Mouse (Mus musculus): ENCODE data around the gene Zcchc2. TPM values are rescaled to one million over a fixed set of nuclear protein-coding genes. Genes with fewer than 3 reads are reported as not detected.

The Zcchc2 gene
- polyA plus RNA-seq, 1 experiment from 2014 or later, result 2.3 TPM

DNA sequence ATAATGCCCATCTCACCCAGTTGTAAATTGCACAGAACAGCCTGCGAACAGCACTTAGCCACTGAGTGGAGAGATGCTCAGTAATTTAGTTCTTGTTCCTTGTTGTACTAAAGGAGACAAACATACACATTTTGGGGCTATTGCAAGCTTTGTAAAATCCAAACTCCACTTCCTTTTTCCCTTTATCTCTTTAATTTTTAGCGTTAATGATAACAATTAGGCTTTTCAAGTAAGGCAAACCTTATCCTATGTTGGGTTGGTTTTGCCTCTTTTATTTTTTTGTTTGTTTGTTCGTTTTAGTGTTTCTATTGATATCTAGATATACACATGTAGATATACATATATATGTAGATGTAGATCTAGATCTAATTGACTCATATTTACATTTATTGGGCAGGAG, 34.6 kb downstream of the Zcchc2 start:
- WGBS, result 94% methylated on average over 3 of the region's 3 CpGs

GRCm38 (mm10) chr1:106029769-106030168, 39.6 kb downstream of the Zcchc2 start:
- no peak overlapping the region for H3K4me3 ChIP-seq
- H3K36me3 ChIP-seq (replicated peaks), result peaks cover 49% of the 10 kb centered on the region
- no peak for DNase-seq (ENCODE audit: low spot score)
- H3K9me3 ChIP-seq, result no peaks in the 10 kb centered on the region
- WGBS, result 94% methylated on average over 15 of the region's 15 CpGs
- H3K27me3 ChIP-seq (replicated peaks; ENCODE audit: low read depth, poor library complexity, severe bottlenecking), result no peaks in the 10 kb centered on the region
- no peaks in the 10 kb centered on the region for H3K4me1 ChIP-seq
- H3K27ac ChIP-seq (replicated peaks), result no peak overlapping the region

More for the DNA sequence above, 34.6 kb downstream of the Zcchc2 start:
- no peaks in the 10 kb centered on the region for H3K4me1 ChIP-seq
- no peak overlapping the region for H3K4me3 ChIP-seq
- no peak overlapping the region for H3K27ac ChIP-seq (replicated peaks)
- H3K27me3 ChIP-seq (replicated peaks; ENCODE audit: low read depth, poor library complexity, severe bottlenecking), result no peaks in the 10 kb centered on the region
- no peak for DNase-seq (ENCODE audit: low spot score)
- H3K9me3 ChIP-seq, result no peaks in the 10 kb centered on the region
- H3K36me3 ChIP-seq (replicated peaks), result peaks cover 68% of the 10 kb centered on the region

DNA sequence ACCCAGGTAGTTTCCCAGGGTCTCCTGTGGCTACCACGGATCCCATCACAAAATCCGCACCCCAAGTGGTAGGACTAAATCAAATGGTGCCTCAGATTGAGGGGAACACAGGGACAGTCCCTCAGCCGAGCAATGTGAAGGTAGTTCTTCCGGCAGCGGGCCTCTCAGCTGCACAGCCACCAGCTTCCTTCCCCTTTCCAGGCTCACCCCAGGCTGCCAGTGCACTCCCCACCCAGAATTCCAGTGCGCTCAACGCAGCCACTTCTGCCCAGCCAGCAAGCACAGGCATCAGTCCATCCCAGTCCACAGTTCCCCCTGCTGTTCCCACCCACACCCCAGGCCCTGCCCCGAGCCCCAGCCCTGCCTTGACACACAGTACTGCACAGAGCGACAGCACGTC, 40.1 kb downstream of the Zcchc2 start:
- H3K27ac ChIP-seq (replicated peaks), result no peak overlapping the region
- DNase-seq (ENCODE audit: low spot score), result no peak
- H3K27me3 ChIP-seq (replicated peaks; ENCODE audit: low read depth, poor library complexity, severe bottlenecking), result no peaks in the 10 kb centered on the region
- no peak overlapping the region for H3K4me3 ChIP-seq
- peaks cover 48% of the 10 kb centered on the region for H3K36me3 ChIP-seq (replicated peaks)
- no peaks in the 10 kb centered on the region for H3K4me1 ChIP-seq
- no peaks in the 10 kb centered on the region for H3K9me3 ChIP-seq
- 95% methylated on average over 10 of the region's 10 CpGs for WGBS

- Histone ChIP-seq H3K36me3 (replicated peaks) (peaks cover 48% of the 10 kb centered on the region), H3K9me3 (no peaks in the 10 kb centered on the region), H3K27me3 (replicated peaks; ENCODE audit: low read depth, poor library complexity, severe bottlenecking) (no peaks in the 10 kb centered on the region), H3K4me3 (no peak overlapping the region), H3K27ac (replicated peaks) (no peak overlapping the region), H3K4me1 (no peaks in the 10 kb centered on the region)
- 91% methylated on average over 2 of the region's 2 CpGs for WGBS
- DNase-seq (ENCODE audit: low spot score), result no peak
Observed at GRCm38 (mm10) chr1:106030886-106031285, 40.7 kb downstream of the Zcchc2 start.

GRCm38 (mm10) chr1:106031908-106032307, 41.7 kb downstream of the Zcchc2 start:
- H3K36me3 ChIP-seq (replicated peaks), result peaks cover 42% of the 10 kb centered on the region
- no peaks in the 10 kb centered on the region for H3K4me1 ChIP-seq
- WGBS, result 67% methylated on average over 6 of the region's 6 CpGs
- DNase-seq (ENCODE audit: low spot score), result no peak
- no peaks in the 10 kb centered on the region for H3K9me3 ChIP-seq
- H3K27me3 ChIP-seq (replicated peaks; ENCODE audit: low read depth, poor library complexity, severe bottlenecking), result no peaks in the 10 kb centered on the region
- H3K27ac ChIP-seq (replicated peaks), result no peak overlapping the region
- H3K4me3 ChIP-seq, result no peak overlapping the region

- 81% methylated on average over 7 of the region's 7 CpGs for WGBS
Observed at GRCm38 (mm10) chr1:106034776-106035175, 44.6 kb downstream of the Zcchc2 start.

DNA sequence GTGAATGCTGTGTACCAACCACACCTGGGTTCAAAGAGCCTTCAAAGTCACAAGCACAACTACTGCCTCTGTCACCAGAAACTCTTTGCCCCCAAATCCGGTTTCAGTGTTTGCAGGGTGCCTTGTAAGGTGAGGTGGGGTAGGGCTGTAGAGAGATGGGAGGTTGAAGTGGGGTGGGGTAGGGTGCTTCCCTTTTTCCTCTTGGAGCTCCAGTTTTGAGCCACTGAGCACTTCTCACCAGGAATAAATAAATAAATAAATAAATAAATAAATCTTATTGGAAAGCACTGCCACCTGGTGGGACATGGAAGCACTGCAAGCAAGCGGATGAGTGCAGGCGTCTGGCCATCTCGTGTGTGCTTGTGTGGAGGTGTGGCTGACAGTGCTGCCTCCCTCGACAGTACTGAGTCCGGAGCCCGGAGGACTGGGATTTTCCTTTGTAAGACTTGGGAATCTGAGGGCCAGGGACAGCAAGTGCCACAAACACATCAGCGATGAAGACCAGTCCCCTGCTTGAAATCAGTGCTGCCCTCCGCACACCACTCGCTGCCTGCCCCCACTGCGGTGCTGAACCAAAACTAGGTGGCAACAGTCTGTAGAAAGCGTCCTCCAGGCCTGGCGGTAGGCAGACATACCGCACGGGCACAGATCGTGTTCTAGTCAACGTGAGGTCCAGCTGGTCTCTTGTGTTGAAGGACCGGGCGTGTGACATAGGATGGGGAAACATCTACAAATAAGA, 46.8 kb downstream of the Zcchc2 start:
- Histone ChIP-seq H3K4me1 (no peaks in the 10 kb centered on the region), H3K4me3 (no peak overlapping the region), H3K9me3 (no peaks in the 10 kb centered on the region), H3K27ac (replicated peaks) (no peak overlapping the region), H3K27me3 (replicated peaks; ENCODE audit: low read depth, poor library complexity, severe bottlenecking) (no peaks in the 10 kb centered on the region), H3K36me3 (replicated peaks) (0 out of 2 replicates have a peak, but pooled peaks cover 6% of the 10 kb centered on the region)
- peak; percentile 62 for DNase-seq (ENCODE audit: low spot score)
- WGBS, result 66% methylated on average over 19 of the region's 19 CpGs

More at GRCm38 (mm10) chr1:106034776-106035175, 44.6 kb downstream of the Zcchc2 start:
- Histone ChIP-seq H3K4me1 (no peaks in the 10 kb centered on the region), H3K27me3 (replicated peaks; ENCODE audit: low read depth, poor library complexity, severe bottlenecking) (no peaks in the 10 kb centered on the region), H3K9me3 (no peaks in the 10 kb centered on the region), H3K36me3 (replicated peaks) (peaks cover 22% of the 10 kb centered on the region), H3K27ac (replicated peaks) (no peak overlapping the region), H3K4me3 (no peak overlapping the region)
- no peak for DNase-seq (ENCODE audit: low spot score)

DNA sequence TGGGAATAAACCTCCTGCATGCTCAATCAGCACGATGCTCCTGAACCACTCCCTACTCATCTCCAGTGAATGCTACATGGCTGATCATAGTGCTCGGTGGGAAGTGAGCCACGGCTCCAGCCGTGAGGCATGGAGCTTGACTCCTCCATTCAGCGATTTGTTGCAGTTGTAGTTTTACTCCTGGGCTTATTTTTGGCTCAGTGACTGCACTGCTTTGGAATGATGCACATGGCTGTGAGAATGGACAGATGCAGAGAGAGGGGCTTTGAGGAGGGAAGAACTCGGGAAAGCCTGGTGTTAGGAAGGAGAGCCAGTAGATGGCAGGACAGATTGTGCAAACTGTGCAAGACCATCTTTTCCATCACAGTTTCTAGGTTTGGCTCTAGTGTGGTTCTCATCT, 49.1 kb downstream of the Zcchc2 start:
- 87% methylated on average over 6 of the region's 6 CpGs for WGBS
- no peaks in the 10 kb centered on the region for H3K4me1 ChIP-seq
- no peak for DNase-seq (ENCODE audit: low spot score)

DNA sequence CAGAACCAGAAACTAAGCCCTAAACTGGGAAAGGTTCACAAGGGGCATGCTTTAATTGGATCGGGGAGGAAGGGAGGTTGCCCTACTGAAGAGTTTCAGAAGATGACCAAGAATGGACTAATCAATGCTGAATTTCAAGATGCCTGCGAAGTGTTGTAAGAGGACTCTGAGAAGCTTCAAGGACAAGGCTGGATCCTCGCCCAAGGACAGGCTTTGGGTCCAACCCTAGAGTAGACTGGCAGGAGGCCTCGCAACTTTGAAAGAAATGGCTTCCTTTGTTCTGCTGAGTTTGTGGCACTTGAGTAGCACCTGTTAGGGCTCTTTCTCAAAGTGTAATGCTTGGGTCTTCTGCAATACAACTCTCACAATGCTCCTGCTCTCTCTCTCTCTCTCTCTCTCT, 50.1 kb downstream of the Zcchc2 start:
- no peaks in the 10 kb centered on the region for H3K36me3 ChIP-seq (replicated peaks)
- DNase-seq (ENCODE audit: low spot score), result no peak
- no peak overlapping the region for H3K27ac ChIP-seq (replicated peaks)
- no peaks in the 10 kb centered on the region for H3K27me3 ChIP-seq (replicated peaks; ENCODE audit: low read depth, poor library complexity, severe bottlenecking)
- no peaks in the 10 kb centered on the region for H3K9me3 ChIP-seq
- 91% methylated on average over 4 of the region's 4 CpGs for WGBS
- no peak overlapping the region for H3K4me3 ChIP-seq
- no peaks in the 10 kb centered on the region for H3K4me1 ChIP-seq

More for the DNA sequence above, 49.1 kb downstream of the Zcchc2 start:
- Histone ChIP-seq H3K4me3 (no peak overlapping the region), H3K27me3 (replicated peaks; ENCODE audit: low read depth, poor library complexity, severe bottlenecking) (no peaks in the 10 kb centered on the region), H3K9me3 (no peaks in the 10 kb centered on the region), H3K36me3 (replicated peaks) (no peaks in the 10 kb centered on the region), H3K27ac (replicated peaks) (no peak overlapping the region)

- no peaks in the 10 kb centered on the region for H3K36me3 ChIP-seq (replicated peaks)
- H3K9me3 ChIP-seq, result no peaks in the 10 kb centered on the region
- 88% methylated on average over 9 of the region's 9 CpGs for WGBS
- H3K27me3 ChIP-seq (replicated peaks; ENCODE audit: low read depth, poor library complexity, severe bottlenecking), result no peaks in the 10 kb centered on the region
- H3K27ac ChIP-seq (replicated peaks), result no peak overlapping the region
- DNase-seq (ENCODE audit: low spot score), result no peak
- no peak overlapping the region for H3K4me3 ChIP-seq
- no peaks in the 10 kb centered on the region for H3K4me1 ChIP-seq
Observed at GRCm38 (mm10) chr1:106042221-106042620, 52.0 kb downstream of the Zcchc2 start.

DNA sequence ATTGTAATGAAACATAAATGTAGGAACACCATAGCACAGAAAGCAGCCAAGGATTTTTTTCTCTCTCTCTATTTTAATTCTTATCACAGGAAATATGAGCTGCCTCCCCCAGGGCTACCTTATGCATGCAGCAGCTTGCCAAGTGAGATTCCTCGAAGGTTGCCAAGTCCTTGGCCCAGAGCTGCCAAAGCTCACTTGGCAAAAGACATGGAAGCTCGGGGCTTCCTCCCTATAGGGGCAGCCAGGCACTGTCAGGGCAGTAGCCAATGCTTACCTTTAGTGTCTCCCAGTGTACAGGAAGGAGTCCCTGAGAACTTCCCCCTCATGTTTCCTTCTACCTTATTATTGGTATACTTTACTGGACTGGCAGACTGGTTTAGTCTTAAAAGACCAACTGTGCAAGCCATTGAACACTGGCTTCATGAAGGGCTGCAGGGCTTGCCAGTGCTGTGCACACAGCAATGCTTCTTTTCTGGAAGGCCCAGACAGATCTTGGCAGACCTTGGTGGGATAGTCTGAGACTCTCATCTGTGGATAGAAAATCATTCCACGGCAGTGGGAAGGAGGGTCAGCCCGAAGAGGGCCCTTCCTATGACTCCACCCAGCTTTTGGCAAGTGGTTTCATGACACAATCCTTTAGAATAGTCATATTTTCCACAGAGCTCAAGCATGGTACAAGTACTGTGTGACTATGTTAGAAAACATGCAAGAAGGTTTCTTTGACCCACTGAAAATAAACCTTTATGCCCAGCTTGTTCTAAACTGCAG, 53.0 kb downstream of the Zcchc2 start:
- Histone ChIP-seq H3K4me3 (no peak overlapping the region), H3K4me1 (no peaks in the 10 kb centered on the region), H3K9me3 (no peaks in the 10 kb centered on the region), H3K36me3 (replicated peaks) (no peaks in the 10 kb centered on the region), H3K27me3 (replicated peaks; ENCODE audit: low read depth, poor library complexity, severe bottlenecking) (no peaks in the 10 kb centered on the region), H3K27ac (replicated peaks) (no peak overlapping the region)
- DNase-seq (ENCODE audit: low spot score), result no peak
- 84% methylated on average over 4 of the region's 4 CpGs for WGBS

DNA sequence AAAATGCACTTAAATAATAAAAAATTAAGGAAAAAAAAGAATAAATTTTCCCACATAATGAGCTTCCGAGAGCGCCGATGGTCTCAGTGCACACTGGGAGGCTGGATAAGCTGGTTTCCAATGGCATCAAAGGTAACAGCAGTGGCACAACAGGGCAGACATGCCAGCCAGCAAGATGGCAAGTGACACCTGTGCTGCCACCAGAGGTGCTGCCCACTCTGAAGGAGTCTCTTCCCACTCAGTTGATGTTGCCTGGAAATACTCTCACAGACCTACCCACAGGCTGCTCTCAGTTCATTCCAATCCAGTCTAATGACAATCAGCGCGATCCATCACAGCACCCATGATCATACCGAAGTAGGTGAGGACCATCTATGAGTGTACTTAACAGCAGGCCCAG, 58.8 kb downstream of the Zcchc2 start:
- Histone ChIP-seq H3K27me3 (replicated peaks; ENCODE audit: low read depth, poor library complexity, severe bottlenecking) (no peaks in the 10 kb centered on the region), H3K4me1 (no peaks in the 10 kb centered on the region), H3K27ac (replicated peaks) (no peak overlapping the region), H3K36me3 (replicated peaks) (no peaks in the 10 kb centered on the region), H3K9me3 (no peaks in the 10 kb centered on the region), H3K4me3 (no peak overlapping the region)
- peak; percentile 6 for DNase-seq (ENCODE audit: low spot score)
- 95% methylated on average over 6 of the region's 6 CpGs for WGBS

- Histone ChIP-seq H3K4me1 (no peaks in the 10 kb centered on the region), H3K36me3 (replicated peaks) (no peaks in the 10 kb centered on the region), H3K27me3 (replicated peaks; ENCODE audit: low read depth, poor library complexity, severe bottlenecking) (no peaks in the 10 kb centered on the region), H3K9me3 (no peaks in the 10 kb centered on the region), H3K27ac (replicated peaks) (no peak overlapping the region), H3K4me3 (no peak overlapping the region)
- WGBS, result 71% methylated on average over 6 of the region's 6 CpGs
- no peak for DNase-seq (ENCODE audit: low spot score)
Observed at GRCm38 (mm10) chr1:106054978-106055377, 64.8 kb downstream of the Zcchc2 start.
